Mouse (Mus musculus) ES-Bruce4 (cell line): ENCODE measurements around the gene Cpa1. TPM values are rescaled to one million over a fixed set of nuclear protein-coding genes. Genes with fewer than 3 reads are reported as not detected.
A peak's percentile ranks its signal among the peaks of the same experiment; 100 is the strongest.

Experiments
- H3K27ac ChIP-seq: 2 replicates; pipeline ENCODE4 v1.5.1; 2012; ENCODE audit warnings: low read length, inconsistent platforms; ENCODE audit not compliant: insufficient read depth
- H3K27me3 ChIP-seq: 2 replicates; pipeline ENCODE4 v1.6.1; 2012; ENCODE audit warnings: mild to moderate bottlenecking, low read length, inconsistent platforms; ENCODE audit not compliant: control insufficient read depth, poor library complexity, insufficient read depth, severe bottlenecking
- H3K36me3 ChIP-seq: 2 replicates; pipeline ENCODE4 v1.6.1; 2012; ENCODE audit warnings: inconsistent platforms, mild to moderate bottlenecking, low read length, moderate library complexity; ENCODE audit not compliant: control insufficient read depth, poor library complexity, insufficient read depth, severe bottlenecking
- H3K4me1 ChIP-seq: one replicate; pipeline ENCODE4 v1.8.1; 2011; ENCODE audit warnings: low read length; ENCODE audit not compliant: control insufficient read depth, insufficient read depth
- H3K4me3 ChIP-seq: 2 replicates; pipeline ENCODE4 v1.5.1; 2011; ENCODE audit warnings: low read depth, mild to moderate bottlenecking, low read length
- H3K9ac ChIP-seq: 2 replicates; pipeline ENCODE4 v1.6.1; 2012; ENCODE audit warnings: low read depth, mild to moderate bottlenecking, inconsistent platforms; ENCODE audit not compliant: poor library complexity, severe bottlenecking
- H3K9me3 ChIP-seq: replicated peaks from 2 replicates; pipeline ENCODE4 v1.6.1; 2012; ENCODE audit warnings: mild to moderate bottlenecking, low read length, inconsistent platforms; ENCODE audit not compliant: control insufficient read depth, poor library complexity, insufficient read depth, severe bottlenecking
- CTCF ChIP-seq: IDR thresholded peaks from one replicate; pipeline ENCODE4 v1.8.1; 2011; ENCODE audit warnings: low read depth, low read length
- EP300 ChIP-seq: IDR thresholded peaks from 2 replicates; pipeline ENCODE4 v1.6.1; 2011; ENCODE audit warnings: low read depth, low read length; ENCODE audit not compliant: insufficient read depth
- POLR2A ChIP-seq: IDR thresholded peaks from one replicate; pipeline ENCODE4 v1.8.1; 2011; ENCODE audit warnings: low read length; ENCODE audit not compliant: insufficient read depth
- polyA plus RNA-seq: library from polyadenylated mRNA; stranded (reverse); fragments of >200 nt; gene quantifications from 2 replicates; pipeline ENCODE4 v1.2.4, GENCODE M21; 2011; ENCODE audit warnings: low read depth; ENCODE audit not compliant: missing spikeins, insufficient read depth, insufficient read length

Gene Cpa1
- polyA plus RNA-seq, 1 experiment = not detected

- H3K9ac ChIP-seq = no peak overlapping the region
- H3K36me3 ChIP-seq = no peaks in the 10 kb centered on the region
- H3K27ac ChIP-seq = no peak overlapping the region
- H3K4me3 ChIP-seq = no peak overlapping the region
- H3K9me3 ChIP-seq = no peaks in the 10 kb centered on the region
- TF ChIP-seq CTCF = no peak
- no peak for TF ChIP-seq EP300
- no peak for TF ChIP-seq POLR2A
- no peaks in the 10 kb centered on the region for H3K27me3 ChIP-seq
- H3K4me1 ChIP-seq = peaks cover 4% of the 10 kb centered on the region
Measured at GRCm38 (mm10) chr6:30679567-30679966, 40.5 kb downstream of the Cpa1 start.

DNA sequence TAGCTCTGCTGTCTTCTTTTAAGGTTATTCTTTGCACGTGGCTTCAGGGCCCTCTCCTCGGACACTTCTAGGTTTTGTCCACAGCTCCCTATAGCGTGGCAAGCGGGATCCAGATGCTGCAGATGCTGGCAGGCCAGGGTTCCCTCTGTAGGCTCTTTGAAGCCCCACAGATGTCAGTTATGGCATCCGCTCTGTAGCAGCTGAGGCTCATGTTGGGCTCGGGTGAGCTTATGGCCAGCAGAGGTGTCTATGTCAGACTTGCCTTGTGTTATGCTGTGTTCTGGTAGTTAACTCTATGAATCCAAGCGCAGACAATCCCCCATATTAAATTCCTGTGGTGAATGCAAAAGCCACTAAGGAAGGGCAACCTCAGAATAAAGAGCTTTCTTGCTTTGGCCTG is 41.4 kb downstream of the Cpa1 start:
- TF ChIP-seq POLR2A = no peak
- no peak for TF ChIP-seq EP300
- TF ChIP-seq CTCF = no peak
- no peak overlapping the region for H3K27ac ChIP-seq
- H3K27me3 ChIP-seq = no peaks in the 10 kb centered on the region
- H3K9ac ChIP-seq = no peak overlapping the region
- no peaks in the 10 kb centered on the region for H3K9me3 ChIP-seq
- peaks cover 4% of the 10 kb centered on the region for H3K4me1 ChIP-seq
- H3K4me3 ChIP-seq = no peak overlapping the region
- H3K36me3 ChIP-seq = no peaks in the 10 kb centered on the region

DNA sequence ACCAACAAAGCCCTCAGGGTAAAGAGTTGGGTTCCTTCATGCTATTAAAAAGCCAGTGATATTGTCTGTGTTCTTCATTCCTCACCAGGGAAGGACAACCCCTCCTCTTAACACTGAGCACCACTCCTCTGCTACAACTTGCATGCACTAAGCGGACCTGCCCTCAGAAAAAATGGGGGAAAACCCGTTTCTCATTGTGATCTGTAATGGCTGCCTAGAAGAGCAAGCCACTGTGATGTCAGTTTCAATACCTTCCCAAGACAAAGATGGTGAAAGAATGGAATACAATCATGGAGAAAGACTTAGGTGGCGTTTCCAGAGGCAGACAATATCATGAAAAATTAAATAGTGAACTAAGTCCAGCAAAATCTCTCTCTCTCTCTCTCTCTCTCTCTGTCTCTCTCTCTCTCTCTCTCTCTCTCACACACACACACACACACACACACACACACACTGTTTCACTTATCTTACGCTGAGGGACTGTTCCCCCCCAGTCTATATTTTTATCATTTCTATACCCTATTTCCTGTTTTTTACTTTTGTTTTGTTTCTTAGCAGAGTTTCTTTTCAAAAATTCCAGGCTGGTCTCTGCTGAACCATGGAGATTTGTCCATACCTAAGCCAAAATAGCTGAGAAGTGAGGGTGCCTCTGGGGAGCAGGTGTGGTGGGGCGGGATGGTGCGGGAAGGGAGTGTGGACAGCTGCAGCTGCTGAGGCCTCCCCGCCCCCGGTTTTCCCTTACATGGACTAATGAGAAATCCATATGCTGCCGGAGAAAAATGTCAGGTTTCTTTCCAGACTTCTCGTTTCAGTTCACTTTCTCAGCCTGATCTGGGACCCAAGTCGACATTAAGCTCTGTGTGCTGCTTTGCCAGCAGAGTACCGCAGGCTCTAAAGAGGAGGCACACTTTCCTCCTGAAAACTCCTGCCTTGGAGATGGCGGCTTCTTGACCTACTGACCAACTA is 43.2 kb downstream of the Cpa1 start:
- Histone ChIP-seq H3K9me3 (no peaks in the 10 kb centered on the region), H3K4me3 (no peak overlapping the region), H3K27ac (no peak overlapping the region), H3K9ac (no peak overlapping the region), H3K27me3 (no peaks in the 10 kb centered on the region), H3K36me3 (no peaks in the 10 kb centered on the region), H3K4me1 (peaks cover 4% of the 10 kb centered on the region)
- TF ChIP-seq POLR2A = no peak
- no peak for TF ChIP-seq EP300
- TF ChIP-seq CTCF = no peak

DNA sequence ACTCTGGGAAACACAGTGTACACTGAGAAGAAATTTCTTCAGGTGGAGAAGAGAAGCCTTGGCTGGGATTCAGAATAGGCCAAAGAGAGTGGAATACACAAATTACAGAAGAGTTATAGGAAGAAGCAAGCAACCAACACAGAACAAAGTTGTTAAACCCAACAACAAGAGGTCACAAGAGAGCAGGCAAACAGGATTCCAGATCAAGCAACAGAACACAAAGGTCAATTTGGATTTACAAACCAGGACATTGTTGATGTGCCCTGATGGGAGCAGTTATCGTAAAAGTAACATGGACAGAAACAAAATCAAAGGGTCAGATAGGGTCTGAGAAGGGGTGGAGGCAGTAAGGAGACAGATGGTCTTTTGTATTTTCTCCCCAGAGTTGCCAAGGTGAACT is 45.6 kb downstream of the Cpa1 start:
- no peaks in the 10 kb centered on the region for H3K9me3 ChIP-seq
- H3K4me1 ChIP-seq = peaks cover 4% of the 10 kb centered on the region
- H3K27ac ChIP-seq = no peak overlapping the region
- no peak overlapping the region for H3K4me3 ChIP-seq
- no peaks in the 10 kb centered on the region for H3K36me3 ChIP-seq
- no peaks in the 10 kb centered on the region for H3K27me3 ChIP-seq
- H3K9ac ChIP-seq = no peak overlapping the region
- TF ChIP-seq EP300 = no peak
- TF ChIP-seq POLR2A = no peak
- TF ChIP-seq CTCF = no peak

DNA sequence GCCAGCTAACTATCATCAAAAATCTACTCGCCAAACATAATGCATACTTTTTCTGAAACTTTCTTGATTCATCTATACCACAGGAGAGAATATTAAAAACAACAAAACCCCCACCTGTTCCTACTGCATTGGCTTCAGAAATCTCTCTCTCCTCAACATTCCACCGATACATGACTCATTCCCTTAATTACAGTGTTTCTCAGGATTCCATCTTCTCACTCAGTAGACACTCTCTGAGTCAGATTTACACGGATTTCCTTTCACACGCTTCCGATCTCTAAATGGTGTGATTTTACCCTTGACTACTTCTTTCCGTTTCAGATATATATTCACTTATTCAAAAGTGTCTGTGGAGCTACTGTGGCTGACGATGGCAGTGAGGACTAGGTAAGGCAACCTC is 48.2 kb downstream of the Cpa1 start:
- H3K4me1 ChIP-seq = peaks cover 2% of the 10 kb centered on the region
- H3K27me3 ChIP-seq = no peaks in the 10 kb centered on the region
- H3K27ac ChIP-seq = no peak overlapping the region
- H3K4me3 ChIP-seq = no peak overlapping the region
- H3K9me3 ChIP-seq = no peaks in the 10 kb centered on the region
- no peak overlapping the region for H3K9ac ChIP-seq
- TF ChIP-seq EP300 = no peak
- TF ChIP-seq POLR2A = no peak
- no peak for TF ChIP-seq CTCF
- no peaks in the 10 kb centered on the region for H3K36me3 ChIP-seq

DNA sequence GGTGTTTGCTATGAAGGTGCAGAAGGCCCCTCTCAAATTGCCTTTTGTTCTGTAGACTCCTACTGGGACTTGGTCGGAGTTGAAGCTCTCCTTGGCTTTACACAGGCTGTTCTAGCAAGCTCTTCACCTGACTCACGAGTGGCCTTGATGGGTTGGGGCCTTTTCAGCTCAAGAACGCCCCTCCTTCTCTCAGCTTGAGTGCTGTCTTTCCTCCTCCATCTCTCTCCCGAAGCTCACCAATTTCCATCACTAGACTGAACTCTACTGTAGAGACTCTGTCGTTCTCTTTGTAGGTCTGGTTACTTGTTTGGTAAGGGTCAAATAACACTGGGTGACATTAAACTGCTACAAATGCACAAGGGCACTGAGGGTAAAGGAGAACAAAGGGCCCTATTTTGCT is 53.8 kb downstream of the Cpa1 start:
- no peak overlapping the region for H3K27ac ChIP-seq
- TF ChIP-seq EP300 = no peak
- no peak for TF ChIP-seq POLR2A
- no peak for TF ChIP-seq CTCF
- peak overlapping the region; percentile 86 for H3K4me3 ChIP-seq
- no peaks in the 10 kb centered on the region for H3K4me1 ChIP-seq
- H3K27me3 ChIP-seq = no peaks in the 10 kb centered on the region
- H3K9ac ChIP-seq = peak overlapping the region; percentile 54
- no peaks in the 10 kb centered on the region for H3K9me3 ChIP-seq
- no peaks in the 10 kb centered on the region for H3K36me3 ChIP-seq
